Mouse (Mus musculus): Measurements from ENCODE around the gene Sstr1. TPM values are rescaled to one million over a fixed set of nuclear protein-coding genes. Genes with fewer than 3 reads are reported as not detected.

Sstr1 gene
- polyA plus RNA-seq, 1 experiment = not detected

GRCm38 (mm10) chr12:58212261-58212923 lies 820 bp downstream of the Sstr1 start:
- no peak overlapping the region for H3K4me2 ChIP-seq (ENCODE audit: low read depth)
- H3K27me3 ChIP-seq (ENCODE audit: control insufficient read depth, insufficient read depth, insufficient read length) = no peaks in the 10 kb centered on the region
- H3K4me3 ChIP-seq = no peak overlapping the region
- no peaks in the 10 kb centered on the region for H3K36me3 ChIP-seq (ENCODE audit: control insufficient read depth, insufficient read depth)
- TF ChIP-seq POLR2AphosphoS2 (IDR thresholded peaks at IDR 0.05; ENCODE audit: insufficient read length, low read depth) = no peak
- no peak overlapping the region for H3ac ChIP-seq (ENCODE audit: control insufficient read depth, insufficient read length)
- H3K79me2 ChIP-seq (ENCODE audit: control insufficient read depth, insufficient read depth) = no peaks in the 10 kb centered on the region

GRCm38 (mm10) chr12:58212924-58213450 lies 1.4 kb downstream of the Sstr1 start:
- TF ChIP-seq CEBPB (IDR thresholded peaks at IDR 0.05; ENCODE audit: insufficient read depth, poor library complexity, severe bottlenecking) = no peak
- TF ChIP-seq TCF3 (IDR thresholded peaks at IDR 0.05; ENCODE audit: insufficient read length, low read depth) = no peak
- no peak for TF ChIP-seq E2F4 (IDR thresholded peaks at IDR 0.05; ENCODE audit: insufficient read depth)
- TF ChIP-seq POLR2AphosphoS2 (IDR thresholded peaks at IDR 0.05; ENCODE audit: insufficient read length, low read depth) = no peak
- no peak for TF ChIP-seq REST (IDR thresholded peaks at IDR 0.05; ENCODE audit: insufficient read depth, insufficient read length)
- no peaks in the 10 kb centered on the region for H3K27me3 ChIP-seq (ENCODE audit: control insufficient read depth, insufficient read depth, insufficient read length)
- no peak overlapping the region for H3ac ChIP-seq (ENCODE audit: control insufficient read depth, insufficient read length)
- H3K36me3 ChIP-seq (ENCODE audit: control insufficient read depth, insufficient read depth) = no peaks in the 10 kb centered on the region
- H3K79me2 ChIP-seq (ENCODE audit: control insufficient read depth, insufficient read depth) = no peaks in the 10 kb centered on the region
- no peak overlapping the region for H3K4me3 ChIP-seq
- H3K4me2 ChIP-seq (ENCODE audit: low read depth) = no peak overlapping the region

- no peaks in the 10 kb centered on the region for H3K27me3 ChIP-seq (ENCODE audit: control insufficient read depth, insufficient read depth, insufficient read length)
- TF ChIP-seq TCF12 (IDR thresholded peaks at IDR 0.05; ENCODE audit: insufficient read depth, poor library complexity, severe bottlenecking) (no peak), MYOD1 (IDR thresholded peaks at IDR 0.05; ENCODE audit: control insufficient read depth in 1 of 3, insufficient read length in 2 of 3, low read depth in 2 of 3) (no peak), TCF3 (IDR thresholded peaks at IDR 0.05; ENCODE audit: insufficient read length, low read depth) (no peak), CEBPB (IDR thresholded peaks at IDR 0.05; ENCODE audit: insufficient read depth, poor library complexity, severe bottlenecking) (no peak), MYOG (IDR thresholded peaks at IDR 0.05; ENCODE audit: control insufficient read depth in 1 of 3, insufficient read depth in 1 of 3, insufficient read length in 2 of 3, low read depth in 2 of 3) (no peak)
- H3K79me2 ChIP-seq (ENCODE audit: control insufficient read depth, insufficient read depth) = no peaks in the 10 kb centered on the region
- no peaks in the 10 kb centered on the region for H3K36me3 ChIP-seq (ENCODE audit: control insufficient read depth, insufficient read depth)
- H3K4me3 ChIP-seq = no peak overlapping the region
- H3ac ChIP-seq (ENCODE audit: control insufficient read depth, insufficient read length) = no peak overlapping the region
- peak overlapping the region; percentile 45 for H3K4me2 ChIP-seq (ENCODE audit: low read depth)
Observed at GRCm38 (mm10) chr12:58213451-58214288, 2.1 kb downstream of the Sstr1 start.

GRCm38 (mm10) chr12:58214289-58215136 lies 2.9 kb downstream of the Sstr1 start:
- peak overlapping the region; percentile 45 for H3K4me2 ChIP-seq (ENCODE audit: low read depth)
- no peaks in the 10 kb centered on the region for H3K79me2 ChIP-seq (ENCODE audit: control insufficient read depth, insufficient read depth)
- H3K4me3 ChIP-seq = no peak overlapping the region
- no peak overlapping the region for H3ac ChIP-seq (ENCODE audit: control insufficient read depth, insufficient read length)
- no peaks in the 10 kb centered on the region for H3K36me3 ChIP-seq (ENCODE audit: control insufficient read depth, insufficient read depth)
- no peak for TF ChIP-seq MAX (IDR thresholded peaks at IDR 0.05; ENCODE audit: low read depth)
- no peak for TF ChIP-seq E2F4 (IDR thresholded peaks at IDR 0.05; ENCODE audit: insufficient read depth)
- no peak for TF ChIP-seq MYOG (IDR thresholded peaks at IDR 0.05; ENCODE audit: control insufficient read depth in 1 of 3, insufficient read depth in 1 of 3, insufficient read length in 2 of 3, low read depth in 2 of 3)
- TF ChIP-seq MYOD1 (IDR thresholded peaks at IDR 0.05; ENCODE audit: control insufficient read depth in 1 of 3, insufficient read length in 2 of 3, low read depth in 2 of 3) = no peak
- no peak for TF ChIP-seq CEBPB (IDR thresholded peaks at IDR 0.05; ENCODE audit: insufficient read depth, poor library complexity, severe bottlenecking)
- no peak for TF ChIP-seq SRF (IDR thresholded peaks at IDR 0.05; ENCODE audit: control insufficient read depth, insufficient read length, low read depth)
- TF ChIP-seq TCF3 (IDR thresholded peaks at IDR 0.05; ENCODE audit: insufficient read length, low read depth) = no peak
- no peak for TF ChIP-seq POLR2AphosphoS2 (IDR thresholded peaks at IDR 0.05; ENCODE audit: insufficient read length, low read depth)
- no peak for TF ChIP-seq POLR2A (IDR thresholded peaks at IDR 0.05; ENCODE audit: insufficient read length, low read depth)
- H3K27me3 ChIP-seq (ENCODE audit: control insufficient read depth, insufficient read depth, insufficient read length) = no peaks in the 10 kb centered on the region

- no peaks in the 10 kb centered on the region for H3K79me2 ChIP-seq (ENCODE audit: control insufficient read depth, insufficient read depth)
- H3K27me3 ChIP-seq (ENCODE audit: control insufficient read depth, insufficient read depth, insufficient read length) = no peaks in the 10 kb centered on the region
- no peak overlapping the region for H3K4me3 ChIP-seq
- H3K4me2 ChIP-seq (ENCODE audit: low read depth) = no peak overlapping the region
- TF ChIP-seq MYOG (IDR thresholded peaks at IDR 0.05; ENCODE audit: control insufficient read depth in 1 of 3, insufficient read depth in 1 of 3, insufficient read length in 2 of 3, low read depth in 2 of 3) = no peak
- no peak for TF ChIP-seq POLR2A (IDR thresholded peaks at IDR 0.05; ENCODE audit: insufficient read length, low read depth)
- no peak for TF ChIP-seq POLR2AphosphoS2 (IDR thresholded peaks at IDR 0.05; ENCODE audit: insufficient read length, low read depth)
- TF ChIP-seq SRF (IDR thresholded peaks at IDR 0.05; ENCODE audit: control insufficient read depth, insufficient read length, low read depth) = no peak
- TF ChIP-seq REST (IDR thresholded peaks at IDR 0.05; ENCODE audit: insufficient read depth, insufficient read length) = no peak
- TF ChIP-seq CEBPB (IDR thresholded peaks at IDR 0.05; ENCODE audit: insufficient read depth, poor library complexity, severe bottlenecking) = no peak
- no peak for TF ChIP-seq USF1 (IDR thresholded peaks at IDR 0.05; ENCODE audit: low read depth)
- no peak for TF ChIP-seq E2F4 (IDR thresholded peaks at IDR 0.05; ENCODE audit: insufficient read depth)
- no peak for TF ChIP-seq MAX (IDR thresholded peaks at IDR 0.05; ENCODE audit: low read depth)
- TF ChIP-seq MYOD1 (IDR thresholded peaks at IDR 0.05; ENCODE audit: control insufficient read depth in 1 of 3, insufficient read length in 2 of 3, low read depth in 2 of 3) = no peak
- no peak for TF ChIP-seq TCF3 (IDR thresholded peaks at IDR 0.05; ENCODE audit: insufficient read length, low read depth)
- TF ChIP-seq TCF12 (IDR thresholded peaks at IDR 0.05; ENCODE audit: insufficient read depth, poor library complexity, severe bottlenecking) = no peak
- H3K36me3 ChIP-seq (ENCODE audit: control insufficient read depth, insufficient read depth) = no peaks in the 10 kb centered on the region
- H3ac ChIP-seq (ENCODE audit: control insufficient read depth, insufficient read length) = no peak overlapping the region
Observed at GRCm38 (mm10) chr12:58216218-58216617, 4.6 kb downstream of the Sstr1 start.
